Mouse (Mus musculus): ENCODE data around the gene Hoxd4.

Gene Hoxd4

DNA sequence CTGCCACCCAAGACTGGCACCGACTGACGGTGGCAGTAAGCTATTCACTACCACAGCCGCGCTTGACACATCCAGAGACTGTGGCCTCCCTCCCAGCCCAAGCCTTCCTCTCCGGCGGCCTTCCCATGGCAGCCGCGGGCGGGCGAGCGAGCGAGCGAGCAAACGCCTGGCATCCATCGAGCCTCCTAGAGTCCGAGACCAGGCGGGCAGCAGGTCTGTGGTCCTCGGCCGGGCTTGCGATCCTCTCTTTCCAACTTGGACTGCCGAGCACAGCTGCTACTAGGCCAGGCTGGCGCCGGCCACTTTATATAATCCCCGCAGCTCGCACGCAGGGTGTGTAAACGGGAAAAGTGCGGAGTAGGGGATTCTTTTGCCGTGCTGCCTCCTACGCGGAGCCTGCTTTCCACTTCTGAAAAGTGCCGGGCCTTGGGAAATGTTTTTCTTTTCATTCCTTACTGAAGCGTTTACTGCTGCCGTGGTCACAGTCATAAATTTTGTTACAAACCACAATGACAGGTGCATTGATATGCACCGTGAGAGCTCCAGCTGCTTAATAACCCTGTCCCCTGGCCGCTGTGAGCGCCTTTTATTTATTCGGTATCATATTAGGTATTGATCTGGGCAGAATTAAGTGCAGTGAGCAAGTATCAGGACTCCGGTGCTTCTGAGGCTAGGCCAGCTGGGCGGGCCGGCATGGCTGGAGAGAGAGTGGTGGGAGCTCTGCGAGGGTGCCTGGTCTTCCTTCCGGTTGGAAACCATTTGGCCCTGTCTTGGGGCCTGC is 28.8 kb downstream of the Hoxd4 start:
- DNase-seq (ENCODE audit: low spot score in 2 of 2) = no peak

DNA sequence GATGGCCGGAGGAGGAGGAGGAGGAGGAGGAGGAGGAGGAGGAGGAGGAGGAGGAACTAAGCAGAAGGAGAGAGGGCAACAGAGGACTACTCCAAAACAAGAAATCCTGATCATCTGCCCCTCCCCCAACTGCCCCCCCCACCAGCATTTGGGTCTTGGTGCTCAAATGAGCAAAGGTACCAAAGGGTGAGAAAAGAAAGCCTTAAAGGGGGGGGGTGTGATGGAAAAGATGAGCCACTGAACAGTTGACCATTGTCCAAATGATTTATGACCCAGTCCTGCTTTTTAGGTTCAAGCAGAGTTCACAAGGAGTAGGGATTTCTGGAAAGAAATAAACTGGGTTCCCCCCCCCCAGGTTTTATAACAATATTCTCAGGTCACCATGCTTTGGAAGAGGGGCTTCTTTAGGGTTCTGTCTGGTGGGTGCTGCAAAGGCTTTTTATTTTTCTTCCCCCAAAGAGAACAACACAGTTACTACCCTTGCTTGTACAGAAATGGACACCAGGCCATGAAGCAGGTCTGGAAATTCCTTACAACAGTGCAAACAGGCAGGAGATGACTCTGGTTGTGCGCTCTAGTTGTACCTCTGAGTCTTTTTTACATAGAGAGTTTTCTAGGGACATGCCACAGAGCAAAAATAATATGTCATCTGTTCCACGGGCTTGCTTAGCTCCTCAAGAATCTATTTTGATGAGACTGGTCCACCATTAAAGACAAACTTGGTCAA is 29.7 kb downstream of the Hoxd4 start:
- no peak for DNase-seq (ENCODE audit: low spot score in 2 of 2)

DNA sequence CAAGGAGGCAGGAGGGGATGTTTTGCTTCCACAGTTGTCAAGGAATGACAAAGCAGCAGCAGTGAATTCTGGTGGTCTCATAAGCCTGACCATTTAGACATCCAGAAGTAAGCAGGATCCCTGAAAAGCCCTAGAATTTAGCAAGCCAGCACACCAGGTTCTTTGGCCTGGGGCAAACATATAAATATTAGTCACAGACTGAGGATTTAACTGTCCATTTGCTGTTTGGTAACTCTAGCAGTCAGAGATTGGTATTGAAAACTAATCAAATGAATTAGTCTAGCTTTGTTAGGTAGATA is 30.2 kb downstream of the Hoxd4 start:
- DNase-seq (ENCODE audit: low spot score in 2 of 2) = no peak

DNA sequence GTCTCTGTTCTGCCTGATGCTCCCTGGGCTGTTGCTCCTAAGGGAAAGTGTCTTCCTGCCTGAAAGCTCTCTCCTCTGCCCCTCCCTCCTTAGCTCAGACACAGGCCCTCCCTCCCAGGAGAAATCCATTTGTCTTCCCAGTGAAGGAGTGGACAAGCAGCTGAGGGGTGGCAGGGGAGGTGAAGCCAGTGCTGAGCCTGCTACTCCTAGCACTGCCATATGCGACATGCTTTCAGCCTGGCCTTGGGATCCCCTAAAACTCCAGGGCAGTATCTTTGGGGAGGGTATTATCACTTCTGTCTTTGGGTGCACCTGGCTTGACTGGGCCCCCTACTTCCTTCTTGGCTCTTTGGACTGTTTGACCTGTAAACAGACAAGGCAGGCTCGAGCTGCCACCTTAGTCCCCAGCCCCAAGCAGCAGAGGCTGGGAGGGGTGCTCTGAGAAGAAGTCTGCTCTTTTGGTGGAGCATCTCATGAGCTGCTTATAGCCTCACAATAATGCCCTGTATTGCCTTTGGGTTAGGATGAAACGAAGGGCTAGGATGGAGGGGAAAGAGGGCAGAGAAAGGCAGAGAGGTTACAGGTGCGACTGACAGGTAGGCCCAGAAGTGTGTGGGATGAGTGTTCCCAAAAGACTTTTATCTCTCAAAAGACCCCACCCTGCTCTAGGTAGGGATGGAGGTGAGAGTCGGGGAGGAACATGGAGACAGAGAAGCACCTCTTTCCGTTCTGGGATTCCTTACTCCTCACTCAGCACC is 34.0 kb downstream of the Hoxd4 start:
- no peak for DNase-seq (ENCODE audit: low spot score in 2 of 2)

DNA sequence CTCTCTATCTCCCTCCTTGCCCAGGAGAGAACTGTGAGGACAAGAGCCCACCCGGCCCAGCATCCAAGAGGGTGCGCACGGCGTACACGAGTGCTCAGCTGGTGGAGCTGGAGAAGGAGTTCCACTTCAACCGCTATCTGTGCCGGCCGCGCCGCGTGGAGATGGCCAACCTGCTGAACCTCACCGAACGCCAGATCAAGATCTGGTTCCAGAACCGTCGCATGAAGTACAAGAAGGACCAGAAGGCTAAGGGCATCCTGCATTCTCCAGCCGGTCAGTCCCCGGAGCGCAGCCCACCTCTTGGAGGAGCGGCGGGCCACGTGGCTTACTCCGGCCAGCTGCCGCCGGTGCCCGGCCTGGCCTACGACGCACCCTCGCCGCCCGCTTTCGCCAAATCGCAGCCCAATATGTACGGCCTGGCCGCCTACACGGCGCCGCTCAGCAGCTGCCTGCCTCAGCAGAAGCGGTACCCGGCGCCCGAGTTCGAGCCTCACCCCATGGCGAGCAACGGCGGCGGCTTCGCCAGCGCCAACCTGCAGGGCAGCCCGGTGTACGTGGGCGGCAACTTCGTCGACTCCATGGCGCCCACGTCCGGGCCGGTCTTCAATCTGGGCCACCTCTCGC is 34.7 kb downstream of the Hoxd4 start:
- DNase-seq (ENCODE audit: low spot score in 2 of 2) = no peak

DNA sequence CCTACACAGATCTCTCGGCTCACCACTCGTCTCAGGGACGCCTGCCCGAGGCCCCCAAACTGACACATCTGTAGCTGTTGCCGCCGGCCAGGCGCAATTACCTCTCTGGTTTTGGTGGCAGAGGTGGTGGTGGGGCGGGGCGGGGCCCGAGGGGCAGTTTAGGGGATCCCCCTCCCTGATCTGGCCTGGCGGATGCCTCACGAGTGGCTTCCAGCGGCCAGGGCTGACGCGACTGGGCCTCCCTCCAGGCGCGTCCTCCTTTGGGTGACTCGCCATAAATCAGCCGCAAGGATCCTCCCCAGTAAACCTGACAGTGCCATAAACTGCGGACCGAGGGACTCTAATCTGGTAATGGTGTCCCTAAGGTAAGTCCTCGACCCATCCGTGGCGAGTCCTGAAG is 35.3 kb downstream of the Hoxd4 start:
- no peak for DNase-seq (ENCODE audit: low spot score in 2 of 2)

DNA sequence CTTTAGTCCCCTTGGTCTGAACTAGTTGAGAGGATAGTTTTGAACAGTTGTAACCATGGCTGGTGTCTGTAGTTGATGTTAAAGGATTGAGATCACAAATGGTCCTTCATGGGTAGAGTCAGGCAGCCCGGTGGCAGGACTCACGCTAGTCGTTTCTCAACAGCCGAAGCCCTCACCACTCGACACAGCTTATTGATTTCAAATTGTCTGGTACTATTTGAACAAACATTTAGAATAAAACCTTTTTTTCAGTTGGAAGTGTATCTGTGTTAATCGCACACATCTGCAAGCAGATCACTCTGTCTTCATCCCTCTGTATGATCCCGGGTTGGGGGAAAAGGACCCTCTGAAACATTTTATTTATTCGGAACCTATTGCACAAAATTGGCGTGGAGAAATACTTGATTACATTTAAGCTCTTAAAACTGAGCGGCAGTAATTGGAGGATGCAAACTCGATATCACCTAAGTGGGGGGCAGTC is 36.0 kb downstream of the Hoxd4 start:
- DNase-seq (ENCODE audit: low spot score in 2 of 2) = no peak

DNA sequence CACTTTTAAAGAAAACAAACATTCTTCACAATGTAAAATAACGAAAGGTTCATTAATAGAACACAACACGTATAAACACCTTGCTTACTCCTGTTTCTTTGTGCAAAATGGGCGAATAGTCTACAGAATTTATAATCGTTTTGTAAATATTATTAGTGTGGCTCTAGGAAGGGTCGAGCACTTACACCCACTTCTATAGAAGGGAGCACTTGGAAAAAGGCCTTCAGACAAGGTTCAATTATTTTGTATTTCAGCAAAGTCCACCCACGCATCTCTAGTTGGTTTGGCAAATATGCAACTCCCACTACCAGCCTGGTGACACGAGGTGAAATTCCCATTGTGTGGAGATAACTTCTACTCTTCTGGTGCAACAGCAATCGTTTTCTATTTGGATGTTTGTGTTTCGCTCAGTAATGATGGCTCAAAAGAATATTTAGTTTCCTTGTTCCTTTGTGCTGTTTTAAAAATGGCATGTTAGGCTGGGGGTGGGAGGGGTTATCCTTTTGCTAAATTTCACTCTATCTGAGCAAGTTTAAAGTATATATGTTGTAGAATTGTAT is 36.8 kb downstream of the Hoxd4 start:
- DNase-seq (ENCODE audit: low spot score in 2 of 2) = no peak

DNA sequence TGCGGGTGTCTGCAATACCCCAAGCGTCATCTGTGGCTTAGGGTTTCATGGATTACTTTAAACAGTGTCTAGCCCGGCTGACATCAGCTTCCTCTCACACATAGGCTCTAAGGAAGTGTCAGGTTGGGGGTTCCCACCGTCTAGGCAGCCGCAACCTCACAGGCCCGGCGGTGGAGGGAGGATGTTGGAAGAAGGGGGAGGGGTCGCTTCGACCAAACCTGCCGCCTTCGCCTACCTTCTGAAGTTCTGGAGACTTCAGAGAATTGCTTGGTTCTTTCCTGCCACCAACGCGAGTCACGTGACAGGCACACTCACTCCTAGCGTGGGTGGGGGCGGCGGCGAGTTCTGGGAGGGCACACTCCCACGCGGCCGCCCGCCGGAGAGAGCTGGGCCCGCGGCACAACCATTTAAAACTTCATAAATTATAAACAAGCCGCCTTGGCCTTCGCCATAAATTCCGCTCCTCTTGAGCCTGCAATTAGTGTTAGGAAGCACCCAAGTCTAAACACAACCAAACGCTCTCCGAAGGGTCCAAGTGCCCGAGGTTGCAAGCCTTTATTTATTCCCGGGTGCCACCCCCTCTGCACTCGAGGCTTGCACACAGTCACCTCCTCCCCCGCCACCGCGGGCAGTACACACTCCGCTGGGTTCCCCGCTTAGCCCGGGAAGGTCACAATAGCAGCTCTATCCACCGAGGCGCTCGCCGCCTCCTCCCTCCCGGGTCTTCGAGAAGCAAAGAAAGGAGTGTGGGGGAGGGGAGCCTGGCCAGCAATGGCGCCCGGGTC is 37.8 kb downstream of the Hoxd4 start:
- no peak for DNase-seq (ENCODE audit: low spot score in 2 of 2)

DNA sequence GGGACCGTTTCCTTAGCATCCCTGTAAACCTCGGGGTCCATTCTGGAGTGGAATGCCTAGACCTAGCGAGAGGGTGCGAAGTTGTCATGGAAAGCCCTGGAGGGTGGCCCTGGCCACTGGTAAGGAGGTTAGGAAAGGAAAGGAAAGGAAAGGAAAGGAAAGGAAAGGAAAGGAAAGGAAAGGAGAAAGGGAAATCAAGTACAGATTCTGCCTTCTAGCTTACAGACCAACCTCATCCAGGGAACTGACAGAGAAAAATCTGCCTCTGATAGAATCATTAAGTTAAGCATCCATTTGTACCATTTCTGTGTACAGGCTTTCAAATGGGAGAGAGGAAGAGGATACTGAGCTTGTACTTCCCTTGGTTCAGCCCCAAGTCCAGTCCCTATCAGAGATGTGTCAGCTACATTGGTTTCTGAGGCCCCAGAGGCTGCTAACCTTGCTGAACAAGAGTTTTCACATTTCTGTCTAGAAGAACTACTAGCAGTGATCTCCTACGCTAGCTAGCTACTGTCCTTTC is 39.1 kb downstream of the Hoxd4 start:
- DNase-seq (ENCODE audit: low spot score in 2 of 2) = no peak

DNA sequence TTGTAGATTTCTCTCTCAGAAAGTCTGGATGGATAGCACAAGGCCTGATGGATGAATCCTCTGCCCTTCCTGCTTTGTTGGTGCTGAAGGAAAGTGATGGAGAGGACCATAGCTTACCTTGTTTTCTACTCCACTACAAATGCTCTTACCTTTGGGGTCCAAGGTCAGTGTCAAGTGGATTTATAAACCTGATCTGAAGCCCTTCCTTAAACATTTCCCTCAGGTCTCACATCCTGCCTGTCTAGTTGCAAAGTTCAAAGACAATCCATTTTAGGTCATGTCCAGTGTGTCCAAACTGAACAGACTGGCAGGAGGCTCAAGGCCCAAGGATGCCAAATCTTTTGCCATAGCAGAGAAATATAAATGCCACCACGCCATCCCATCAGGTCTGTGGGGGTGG is 40.1 kb downstream of the Hoxd4 start:
- DNase-seq (ENCODE audit: low spot score in 2 of 2) = no peak

DNA sequence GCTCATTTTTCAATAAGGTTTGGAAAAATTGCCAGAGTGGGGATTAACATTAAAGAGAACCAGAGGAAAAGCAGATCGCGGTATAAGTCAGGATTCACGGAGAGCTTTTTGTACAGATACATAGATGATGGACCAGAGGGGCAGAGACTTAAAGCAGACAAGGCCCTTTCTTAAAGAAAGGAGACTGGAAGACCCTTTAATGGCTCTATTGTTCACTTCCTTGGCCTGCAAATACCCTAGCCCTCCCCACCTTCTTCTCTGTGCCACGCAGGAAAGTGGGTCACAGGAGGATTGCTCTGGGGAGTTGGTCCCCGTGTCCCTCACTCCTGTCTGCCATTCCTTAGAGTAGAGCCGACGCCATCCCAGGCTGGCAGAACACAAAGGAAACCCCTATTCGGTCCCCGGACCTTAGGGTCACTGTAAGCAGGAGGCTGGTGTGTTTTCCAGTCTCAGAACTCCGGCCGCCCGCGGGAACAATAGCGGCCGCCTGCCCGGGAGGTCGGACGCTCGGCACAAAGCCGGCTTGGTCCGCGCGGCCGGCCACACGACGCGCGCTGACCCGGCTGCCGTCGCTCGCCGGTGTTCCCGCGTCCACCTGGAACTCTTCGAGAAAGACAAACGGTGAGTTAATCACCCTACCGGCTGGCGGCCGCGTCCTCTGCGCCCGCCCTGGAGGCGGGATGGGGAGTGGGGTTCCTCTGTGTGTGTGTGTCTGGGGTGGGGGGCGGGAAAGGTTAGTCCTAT is 40.9 kb downstream of the Hoxd4 start:
- no peak for DNase-seq (ENCODE audit: low spot score in 2 of 2)

DNA sequence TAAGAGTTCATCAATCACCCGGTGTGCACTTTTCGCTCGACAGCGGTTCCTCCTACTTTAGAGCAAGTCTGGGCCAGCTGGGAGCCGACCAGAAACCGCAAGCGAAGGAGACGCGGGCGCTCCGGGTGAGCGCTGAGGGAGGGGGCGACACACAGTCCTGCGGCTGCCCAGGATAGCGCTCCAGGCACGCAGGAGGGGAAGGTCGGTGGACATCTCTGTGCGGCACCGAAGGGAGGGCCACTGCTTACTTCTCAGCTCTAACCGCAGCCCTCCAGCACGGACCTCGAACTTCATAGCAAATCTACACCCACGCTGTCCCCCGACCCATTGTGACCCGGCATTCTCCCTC is 41.4 kb downstream of the Hoxd4 start:
- DNase-seq (ENCODE audit: low spot score in 2 of 2) = no peak

DNA sequence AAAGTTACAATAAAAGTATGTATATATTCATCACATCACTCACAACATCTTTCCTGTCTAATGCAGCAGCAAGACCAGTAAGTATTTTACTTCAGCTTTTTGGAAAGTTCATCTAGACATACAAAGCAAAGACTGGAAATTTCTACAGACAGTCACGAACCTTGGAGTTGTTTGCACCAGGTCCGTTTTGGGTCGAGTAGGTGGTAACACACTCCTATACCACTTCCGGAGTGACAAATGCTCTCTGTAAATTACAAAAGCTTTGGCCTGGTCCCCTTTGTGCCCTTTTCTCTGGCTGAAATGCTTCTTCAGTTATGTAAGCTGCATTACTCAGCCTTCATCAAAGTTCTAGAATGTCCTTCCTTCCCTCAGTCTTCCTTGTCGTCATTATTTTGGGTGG is 42.0 kb downstream of the Hoxd4 start:
- no peak for DNase-seq (ENCODE audit: low spot score in 2 of 2)

DNA sequence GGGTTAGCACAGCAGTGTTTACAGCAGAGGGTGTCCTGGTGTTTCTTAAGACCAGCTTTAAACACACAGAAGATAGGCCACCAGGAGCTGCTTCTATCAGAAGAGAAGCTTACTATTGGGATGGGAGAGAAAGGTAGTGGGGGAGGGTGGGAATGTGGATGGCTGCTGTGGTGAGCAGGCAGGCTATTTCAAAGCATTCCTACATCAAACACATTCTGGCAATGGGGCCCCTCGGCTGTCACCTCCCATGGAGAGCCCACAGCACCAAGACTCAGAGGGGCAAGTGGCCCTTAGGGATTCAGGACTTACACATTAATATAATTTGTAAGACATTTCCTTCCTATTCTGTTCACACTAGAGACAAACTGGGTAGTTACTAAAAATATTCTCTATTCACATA is 48.4 kb downstream of the Hoxd4 start:
- no peak for DNase-seq (ENCODE audit: low spot score in 2 of 2)

DNA sequence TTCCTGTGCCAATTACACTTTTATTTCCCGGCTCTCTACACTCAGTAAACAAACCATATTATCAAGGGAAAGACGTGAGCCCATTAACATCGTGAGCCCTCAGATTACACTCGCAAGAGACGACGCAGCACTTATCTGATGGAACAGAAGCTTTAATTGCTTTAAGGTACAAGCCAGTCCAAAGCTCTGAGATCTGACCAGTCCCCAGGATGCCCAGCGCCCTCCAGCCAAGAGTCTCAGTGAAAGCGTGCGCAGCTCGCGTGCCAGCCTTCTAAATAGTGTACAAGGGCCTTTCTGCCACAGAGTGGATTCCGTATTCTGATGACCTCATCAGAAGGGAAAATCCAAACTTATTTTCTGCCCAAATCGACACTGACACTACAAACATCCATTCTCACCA is 50.2 kb downstream of the Hoxd4 start:
- no peak for DNase-seq (ENCODE audit: low spot score in 2 of 2)

DNA sequence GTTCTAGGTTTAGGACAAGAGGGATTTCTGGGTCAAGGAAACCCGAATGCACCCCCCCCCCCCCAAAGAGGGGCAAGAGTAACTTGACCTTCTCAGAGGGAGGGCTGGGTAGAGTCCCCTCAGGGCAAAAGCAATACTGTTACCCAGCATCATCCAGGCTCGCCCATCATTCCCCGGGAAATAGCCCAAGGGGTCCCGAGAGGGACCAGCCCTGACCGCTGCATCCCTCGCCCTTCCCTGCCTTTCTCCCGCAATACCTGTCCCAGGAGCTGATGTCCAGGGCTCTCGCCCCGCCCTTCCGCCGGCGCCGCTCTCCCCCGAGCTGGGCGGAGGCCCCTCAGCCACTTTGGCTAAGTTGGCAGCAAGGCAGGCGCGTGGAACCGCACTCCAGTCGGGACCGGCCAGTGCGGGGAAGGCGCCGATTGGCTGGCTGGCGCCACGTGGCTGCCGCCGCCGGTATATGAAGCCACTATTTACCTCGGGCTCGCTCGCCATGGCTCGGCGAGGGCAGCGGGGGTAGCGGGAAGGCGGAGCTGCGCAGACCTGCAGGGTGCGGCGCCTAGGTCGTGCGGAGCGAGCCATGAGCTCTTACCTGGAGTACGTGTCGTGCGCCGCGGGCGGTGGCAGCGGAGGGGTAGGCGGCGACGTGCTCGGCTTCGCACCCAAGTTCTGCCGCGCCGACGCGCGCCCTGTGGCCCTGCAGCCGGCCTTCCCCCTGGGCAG is 51.0 kb downstream of the Hoxd4 start, which contains the start of gene Hoxd1:
Gene Hoxd1 (plus strand): TSS at position 459 of the 723 bp plus-strand sequence.
- DNase-seq (ENCODE audit: low spot score in 2 of 2) = peak in 1 of 2 experiments; percentile 18

DNA sequence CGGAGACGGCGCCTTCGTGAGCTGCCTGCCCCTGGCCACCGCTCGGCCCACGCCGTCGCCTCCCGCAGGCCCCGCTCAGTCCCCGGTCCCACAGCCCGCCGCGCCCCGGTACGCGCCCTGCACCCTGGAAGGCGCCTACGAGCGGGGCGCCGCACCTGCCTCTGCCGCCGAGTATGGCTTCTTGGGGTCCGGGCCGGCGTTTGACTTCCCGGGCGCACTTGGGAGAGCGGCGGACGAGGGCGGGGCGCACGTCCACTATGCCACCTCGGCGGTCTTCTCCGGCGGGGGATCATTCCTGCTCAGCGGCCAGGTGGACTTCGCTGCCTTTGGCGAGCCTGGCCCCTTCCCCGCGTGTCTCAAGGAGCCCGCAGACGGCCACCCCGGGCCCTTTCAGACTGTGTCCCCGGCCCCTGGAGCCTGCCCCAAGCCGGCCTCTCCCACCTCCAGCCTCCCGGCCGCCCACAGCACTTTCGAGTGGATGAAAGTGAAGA is 51.6 kb downstream of the Hoxd4 start:
- no peak for DNase-seq (ENCODE audit: low spot score in 2 of 2)

DNA sequence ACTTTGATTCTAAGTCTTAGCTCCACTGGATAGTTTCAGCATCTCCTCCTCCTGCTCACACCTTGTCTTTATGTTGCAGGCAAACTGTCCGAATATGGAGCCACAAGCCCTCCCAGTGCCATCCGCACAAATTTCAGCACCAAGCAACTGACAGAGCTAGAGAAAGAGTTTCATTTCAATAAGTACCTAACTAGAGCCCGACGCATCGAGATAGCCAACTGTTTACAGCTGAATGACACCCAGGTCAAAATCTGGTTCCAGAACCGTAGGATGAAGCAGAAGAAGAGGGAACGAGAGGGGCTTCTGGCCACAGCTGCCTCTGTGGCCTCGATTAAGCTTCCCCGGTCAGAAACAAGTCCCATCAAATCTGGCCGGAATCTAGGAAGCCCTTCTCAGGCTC is 52.2 kb downstream of the Hoxd4 start:
- DNase-seq (ENCODE audit: low spot score in 2 of 2) = no peak

Data from urinary bladder, postnatal 36 days (tissue).